Mouse (Mus musculus) intestine, embryonic 16.5 days (tissue): ENCODE results near the gene Park7. TPM values are rescaled to one million over a fixed set of nuclear protein-coding genes. Genes with fewer than 3 reads are reported as not detected.
"Not testable (repeated sequence)": the region's sequence is repeated elsewhere in the genome, so short reads cannot be mapped to it uniquely, and the experiment has no call there.

Experiments used
- ATAC-seq: fragments of 200-750 bp; cut with Nextera tagmentation; 2 replicates; pipeline ENCODE4 v1.8.0; 2017; ENCODE audit warnings: moderate TSS enrichment, moderate library complexity
- H3K27ac ChIP-seq: fragments of 300-500 bp; sonication (generic); 2 replicates; pipeline ENCODE4 v1.5.1; 2014; ENCODE audit warnings: mild to moderate bottlenecking, low read length
- H3K27me3 ChIP-seq: fragments of 300-500 bp; sonication (generic); replicated peaks from 2 replicates; pipeline ENCODE4 v1.6.1; 2014; ENCODE audit warnings: low read length, control low read depth, mixed read lengths; ENCODE audit not compliant: control insufficient read depth, insufficient read depth
- H3K36me3 ChIP-seq: fragments of 300-500 bp; sonication (generic); 2 replicates; pipeline ENCODE4 v1.6.1; 2014; ENCODE audit warnings: low read length, control low read depth; ENCODE audit not compliant: control insufficient read depth, insufficient read depth
- H3K4me1 ChIP-seq: fragments of 300-500 bp; sonication (generic); 2 replicates; pipeline ENCODE4 v1.6.1; 2014; ENCODE audit warnings: low read length, control low read depth, mixed read lengths; ENCODE audit not compliant: control insufficient read depth, insufficient read depth
- H3K4me2 ChIP-seq: fragments of 300-500 bp; sonication (generic); 2 replicates; pipeline ENCODE4 v1.6.1; 2014; ENCODE audit warnings: low read depth, low read length, control low read depth
- H3K4me3 ChIP-seq: fragments of 300-500 bp; sonication (generic); 2 replicates; pipeline ENCODE4 v1.5.1; 2014; ENCODE audit warnings: mild to moderate bottlenecking, low read length
- H3K9ac ChIP-seq: fragments of 300-500 bp; sonication (generic); 2 replicates; pipeline ENCODE4 v1.6.1; 2014; ENCODE audit warnings: low read depth, low read length
- H3K9me3 ChIP-seq: fragments of 300-500 bp; sonication (generic); 2 replicates; pipeline ENCODE4 v1.6.1; 2016; ENCODE audit warnings: low read length, control low read depth; ENCODE audit not compliant: control insufficient read depth
- WGBS: fragments of 180-500 bp; shearing (Covaris S2); extraction: QIAGEN DNeasy Blood & Tissue Kit; methylation state at CpG from one replicate; pipeline ENCODE4 v1.1.7; 2014; 5-methylcytosine and 5-hydroxymethylcytosine counted together
- polyA plus RNA-seq: library from polyadenylated mRNA; unstranded; fragments of >200 nt; fragmentation: Nextera tagmentation; extraction: Ambion mirVana; gene quantifications from 2 replicates; pipeline ENCODE4 v1.2.1, GENCODE M21; 2015

The Park7 gene
- polyA plus RNA-seq, 1 experiment from 2014 or later: 416 TPM

- H3K27ac ChIP-seq: no peak overlapping the region
- no peaks in the 10 kb centered on the region for H3K36me3 ChIP-seq
- no peak overlapping the region for H3K4me3 ChIP-seq
- ATAC-seq: no peak
- no peak overlapping the region for H3K4me2 ChIP-seq
- no peaks in the 10 kb centered on the region for H3K9me3 ChIP-seq
- no peak overlapping the region for H3K9ac ChIP-seq
- H3K27me3 ChIP-seq: no peaks in the 10 kb centered on the region
- WGBS: 72% methylated on average over 8 of the region's 8 CpGs
- H3K4me1 ChIP-seq: peaks cover 9% of the 10 kb centered on the region
Observed at GRCm38 (mm10) chr4:150917336-150918027, 3.2 kb upstream of the Park7 start.

GRCm38 (mm10) chr4:150915181-150915906 lies 1.1 kb upstream of the Park7 start:
- Histone ChIP-seq H3K9ac (peak overlapping the region; percentile 89), H3K36me3 (no peaks in the 10 kb centered on the region), H3K4me2 (peak overlapping the region; percentile 72), H3K27ac (peak overlapping the region; percentile 91; the same call in 1 of the 2 replicates), H3K4me1 (peaks cover 9% of the 10 kb centered on the region), H3K27me3 (no peaks in the 10 kb centered on the region), H3K4me3 (peak overlapping the region; percentile 75), H3K9me3 (no peaks in the 10 kb centered on the region)
- ATAC-seq: no peak
- WGBS: 52% methylated on average over 10 of the region's 10 CpGs

- Histone ChIP-seq H3K36me3 (no peaks in the 10 kb centered on the region), H3K27me3 (no peaks in the 10 kb centered on the region), H3K27ac (peak overlapping the region; percentile 91), H3K4me2 (peak overlapping the region; percentile 72), H3K9me3 (no peaks in the 10 kb centered on the region), H3K4me3 (peak overlapping the region; percentile 75), H3K4me1 (peaks cover 13% of the 10 kb centered on the region), H3K9ac (peak overlapping the region; percentile 89)
- WGBS: 12% methylated on average over 12 of the region's 12 CpGs
- ATAC-seq: no peak
Observed at GRCm38 (mm10) chr4:150913743-150914142, 494 bp downstream of the Park7 start.

GRCm38 (mm10) chr4:150910164-150910951 lies 3.9 kb downstream of the Park7 start:
- peak overlapping the region; percentile 89; the same call in 1 of the 2 replicates for H3K4me3 ChIP-seq
- H3K9ac ChIP-seq: 0 out of 2 replicates have a peak overlapping the region, but pooled peaks have one; percentile 2
- H3K36me3 ChIP-seq: 0 out of 2 replicates have a peak, but pooled peaks cover 7% of the 10 kb centered on the region
- WGBS: 82% methylated on average over 19 of the region's 19 CpGs
- peak overlapping the region; percentile 17 for H3K4me2 ChIP-seq
- no peaks in the 10 kb centered on the region for H3K9me3 ChIP-seq
- peak overlapping the region; percentile 0; the same call in 1 of the 2 replicates for H3K27ac ChIP-seq
- peaks cover 14% of the 10 kb centered on the region for H3K4me1 ChIP-seq
- no peaks in the 10 kb centered on the region for H3K27me3 ChIP-seq
- ATAC-seq: peak; percentile 24

- no peaks in the 10 kb centered on the region for H3K27me3 ChIP-seq
- peak overlapping the region; percentile 67 for H3K4me2 ChIP-seq
- H3K36me3 ChIP-seq: 0 out of 2 replicates have a peak, but pooled peaks cover 7% of the 10 kb centered on the region
- WGBS: under 1% methylated on average over 53 of the region's 56 CpGs
- H3K27ac ChIP-seq: peak overlapping the region; percentile 85
- peak overlapping the region; percentile 91 for H3K9ac ChIP-seq
- H3K4me3 ChIP-seq: peak overlapping the region; percentile 89
- peaks cover 9% of the 10 kb centered on the region for H3K4me1 ChIP-seq
- H3K9me3 ChIP-seq: no peaks in the 10 kb centered on the region
- peak; percentile 90 for ATAC-seq
Observed at GRCm38 (mm10) chr4:150909451-150910156, 4.6 kb downstream of the Park7 start.

- peak overlapping the region; percentile 67; the same call in 1 of the 2 replicates for H3K4me2 ChIP-seq
- not testable (repeated sequence) for H3K9ac ChIP-seq, H3K27ac ChIP-seq, H3K9me3 ChIP-seq, H3K36me3 ChIP-seq, ATAC-seq, H3K4me3 ChIP-seq, H3K4me1 ChIP-seq, H3K27me3 ChIP-seq
- 76% methylated on average over 5 of the region's 5 CpGs for WGBS
Observed at GRCm38 (mm10) chr4:150908512-150908911, 5.7 kb downstream of the Park7 start.

- Histone ChIP-seq H3K4me1 (peaks cover 6% of the 10 kb centered on the region), H3K27me3 (no peaks in the 10 kb centered on the region), H3K36me3 (peaks cover 13% of the 10 kb centered on the region; the same call in 1 of the 2 replicates), H3K4me3 (no peak overlapping the region), H3K4me2 (no peak overlapping the region), H3K9me3 (no peaks in the 10 kb centered on the region), H3K9ac (no peak overlapping the region), H3K27ac (no peak overlapping the region)
- WGBS: 87% methylated on average over 8 of the region's 8 CpGs
- ATAC-seq: no peak
Observed at GRCm38 (mm10) chr4:150907099-150907498, 7.1 kb downstream of the Park7 start.

- ATAC-seq: no peak
- Histone ChIP-seq H3K9ac (no peak overlapping the region), H3K4me3 (no peak overlapping the region), H3K4me1 (no peaks in the 10 kb centered on the region), H3K9me3 (no peaks in the 10 kb centered on the region), H3K4me2 (no peak overlapping the region), H3K27me3 (no peaks in the 10 kb centered on the region), H3K36me3 (peaks cover 21% of the 10 kb centered on the region), H3K27ac (no peak overlapping the region)
- WGBS: 94% methylated on average over 14 of the region's 14 CpGs
Observed at GRCm38 (mm10) chr4:150903091-150903742, 11.0 kb downstream of the Park7 start.
